Mouse (Mus musculus) gastrocnemius, postnatal 4 days (tissue): ENCODE measurements at regions not wholly inside any gene's neighbourhood (a gene's known extent, or its start where the extent isn't known, plus 50 kb on each side); places are given as distances from the start of the nearest gene placed in this dataset.

Experiments used
- DNase-seq, 2 experiments: peaks; one replicate each; pipeline ENCODE4 v3.0.0; 2021 to 2022; ENCODE audit warnings: low spot score in 2 of 2, mixed read lengths in 2 of 2

DNA sequence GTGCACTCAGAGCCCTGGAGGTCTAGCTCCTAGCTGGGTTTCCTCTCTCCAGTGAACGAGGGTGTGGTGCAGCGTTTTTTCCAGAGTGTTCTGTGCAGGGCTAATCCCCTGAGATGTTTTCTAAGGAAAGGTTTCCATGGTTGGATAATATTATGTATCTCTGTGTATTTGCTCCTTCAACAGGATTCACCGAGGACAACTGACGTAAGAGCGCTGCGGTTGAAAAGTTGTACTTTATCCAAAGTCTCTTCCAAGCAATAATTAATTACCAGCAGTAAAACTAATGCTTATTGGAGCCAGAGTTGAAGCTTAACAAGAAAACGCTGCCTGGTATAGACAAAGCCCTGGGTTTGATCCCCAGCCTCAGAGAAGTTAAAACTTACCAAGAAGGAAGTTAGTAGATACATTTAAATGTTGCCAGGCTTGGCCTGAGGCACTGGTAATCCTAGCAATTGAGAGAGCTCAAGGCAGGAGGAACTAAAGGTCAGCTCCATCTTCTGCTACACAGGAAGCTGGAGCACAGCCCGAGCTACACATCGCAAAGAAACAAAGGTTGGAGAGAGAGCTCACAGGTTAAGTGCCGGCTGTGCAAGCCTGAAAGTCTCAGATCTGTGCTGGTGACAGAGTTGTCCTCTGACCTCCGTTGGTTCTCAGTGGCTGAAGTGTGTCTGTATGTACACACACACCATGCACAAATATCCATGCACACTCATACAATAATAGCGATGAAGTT, 51.2 kb upstream of the Rap1b start:
- DNase-seq, result no peak

DNA sequence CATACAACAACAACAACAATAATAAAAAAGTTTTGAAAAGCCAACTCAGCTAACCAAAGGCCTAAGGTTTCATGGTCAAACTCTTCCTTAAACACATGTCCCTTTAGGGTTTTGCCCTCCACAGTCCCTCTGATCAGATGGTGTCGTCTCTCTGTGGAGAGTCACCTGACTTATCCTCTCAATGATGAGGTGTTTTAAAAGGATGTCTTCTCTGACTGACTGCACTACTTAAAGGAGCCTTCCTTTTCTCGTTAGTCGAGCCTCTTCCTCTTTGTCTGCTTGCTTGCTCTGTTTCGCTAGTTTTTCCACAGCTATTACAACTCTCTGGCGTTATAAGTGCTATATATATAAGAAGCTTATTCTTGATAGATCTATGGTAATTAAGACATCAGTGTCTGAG, 51.9 kb upstream of the Rap1b start:
- DNase-seq, result no peak

DNA sequence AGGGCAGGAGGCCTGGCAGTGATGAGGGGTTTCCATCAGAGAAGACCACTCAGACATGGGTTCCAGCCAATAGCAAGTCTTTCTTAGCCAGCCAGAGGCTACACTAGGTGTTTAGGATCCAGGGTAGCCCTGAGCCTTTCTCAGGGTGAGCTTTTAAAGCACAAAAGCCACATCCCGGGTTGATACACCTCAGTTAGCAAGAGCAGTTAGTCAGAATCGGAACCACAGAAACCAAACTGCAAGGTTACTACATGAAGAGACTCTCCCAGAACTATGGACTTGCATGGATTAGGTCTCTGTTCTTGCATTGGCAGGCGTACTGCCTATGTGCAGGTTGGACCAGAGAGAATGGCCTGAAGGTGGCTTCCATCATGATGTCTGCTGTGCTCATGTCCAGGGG, 52.6 kb upstream of the Rap1b start:
- no peak for DNase-seq

DNA sequence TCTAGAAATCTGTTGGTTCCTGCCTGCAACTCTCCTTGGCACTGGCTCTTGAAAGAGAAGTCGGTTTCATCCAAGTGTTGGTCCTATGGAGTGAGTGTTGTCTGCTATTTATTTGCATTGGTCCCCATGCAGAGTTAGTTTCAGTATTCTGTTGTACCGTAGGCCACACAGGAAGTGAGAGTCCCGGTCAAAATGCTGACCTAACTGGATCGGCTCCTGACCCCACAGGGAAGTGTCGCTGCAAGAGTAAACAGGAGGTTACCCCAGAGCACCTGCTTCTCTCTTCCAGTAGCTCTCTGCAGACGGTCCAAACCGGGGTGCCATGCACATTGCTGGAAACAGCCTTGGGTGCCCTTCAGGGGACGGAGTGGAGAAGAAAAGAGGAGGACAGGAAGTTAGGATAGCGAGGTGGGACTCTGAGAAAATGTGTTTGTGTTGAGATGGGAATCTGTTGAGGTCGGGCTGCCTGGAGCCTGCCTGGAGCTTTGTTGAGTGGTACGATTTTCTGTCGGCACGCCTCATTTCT, 53.6 kb upstream of the Rap1b start:
- no peak for DNase-seq

DNA sequence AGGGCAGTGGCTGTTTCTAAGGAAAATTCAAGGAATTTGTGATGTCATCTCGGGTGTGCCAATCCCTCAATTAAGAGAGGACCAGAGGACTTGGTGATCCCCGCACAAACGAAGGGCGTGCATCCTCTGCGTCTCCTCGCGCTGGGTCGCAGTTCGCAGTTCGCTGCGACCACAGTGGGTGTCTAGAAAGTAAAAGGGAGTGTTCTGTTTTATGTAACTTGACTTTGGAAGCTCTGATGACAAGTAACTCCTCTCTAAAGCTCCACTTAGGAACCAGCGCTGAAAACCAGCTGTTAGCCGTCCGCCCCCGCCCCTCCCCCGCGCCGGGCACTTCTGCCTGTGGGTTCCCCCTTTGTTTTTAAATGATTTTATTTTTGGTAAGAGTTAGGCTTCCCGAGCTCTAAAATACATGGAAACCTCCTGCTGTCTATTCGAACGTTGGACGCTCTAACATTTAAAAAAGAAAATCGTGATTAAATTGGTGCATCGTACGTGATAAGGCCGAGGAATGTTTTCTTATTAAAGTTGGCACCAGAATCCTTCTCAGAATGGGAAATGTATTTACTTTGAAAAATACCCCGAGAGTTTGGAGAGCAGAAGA, 59.9 kb upstream of the Rap1b start:
- DNase-seq, result peak in 1 of 2 experiments; percentile 56

DNA sequence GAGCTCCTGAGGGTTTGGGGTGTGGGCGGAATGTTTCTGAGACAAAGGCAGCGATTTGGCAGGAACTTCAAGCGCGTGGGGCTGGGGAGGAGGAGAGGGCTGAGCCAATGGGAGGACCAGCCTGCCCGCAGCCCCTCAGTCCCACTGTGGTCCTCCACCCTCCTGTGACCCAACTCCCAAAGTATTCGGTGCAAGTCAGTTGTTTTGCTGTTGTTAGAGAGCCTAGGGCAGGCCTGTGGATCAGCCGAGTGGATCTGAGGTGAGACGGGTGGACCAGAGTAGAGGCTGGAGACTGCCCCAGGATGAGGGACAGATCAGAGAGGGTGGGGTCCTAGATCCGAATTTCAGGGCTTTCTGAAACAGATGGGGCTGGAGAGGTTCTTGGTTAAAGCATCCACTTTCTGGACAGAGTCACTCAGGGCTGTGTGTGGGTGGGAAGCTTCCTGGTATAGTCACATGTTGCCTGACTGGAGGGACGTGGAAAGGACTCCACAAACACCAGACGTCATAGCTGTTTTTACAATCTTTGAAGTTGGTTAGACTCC, 60.5 kb upstream of the Rap1b start:
- DNase-seq, result peak; percentile 47 to 70

DNA sequence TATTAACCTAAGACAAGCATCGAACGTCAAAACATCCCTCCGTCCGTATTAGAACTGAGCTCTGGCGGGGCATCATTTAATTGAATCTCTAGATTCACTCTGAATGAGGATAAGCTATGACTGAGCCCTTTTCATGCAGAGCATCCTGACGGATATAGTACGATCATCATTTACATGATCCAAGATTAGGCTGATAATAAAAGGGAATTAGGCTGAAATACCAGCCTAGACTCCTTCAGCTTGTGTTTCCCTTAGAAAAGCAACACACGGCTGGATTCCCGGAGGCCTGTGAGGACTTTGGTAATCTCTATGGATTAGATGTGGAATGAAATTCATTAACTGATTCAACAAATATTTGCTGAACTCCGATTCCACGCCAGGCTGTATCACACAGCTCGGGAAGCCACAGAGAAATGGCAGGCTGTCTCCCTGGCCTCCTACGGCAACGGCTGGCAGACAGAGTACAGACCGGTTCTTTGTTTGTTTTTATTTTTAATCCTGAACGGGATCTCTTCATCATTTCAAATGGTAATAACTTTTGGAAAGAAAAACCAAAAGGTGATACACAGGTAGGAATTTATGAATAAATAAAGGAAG, 62.3 kb upstream of the Rap1b start:
- no peak for DNase-seq

DNA sequence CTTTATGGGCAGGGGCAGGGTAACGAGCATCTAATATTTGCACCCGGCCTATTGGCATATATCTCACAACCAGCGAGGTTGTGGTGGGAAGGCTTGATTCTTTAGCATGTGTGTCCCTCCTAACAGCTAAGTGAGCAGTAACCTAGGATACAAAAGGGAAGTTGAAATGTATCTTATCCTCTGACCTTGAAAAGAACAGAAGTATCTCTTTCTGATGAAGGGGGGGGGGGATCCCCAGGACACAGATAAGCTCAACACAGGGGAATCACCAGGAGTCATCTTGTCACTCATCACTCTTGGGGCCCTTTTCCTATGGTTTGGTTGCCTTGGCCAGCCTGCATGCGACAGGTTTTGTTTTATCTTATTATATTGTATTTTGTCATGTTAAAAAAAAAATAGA, 63.3 kb upstream of the Rap1b start:
- DNase-seq, result no peak

DNA sequence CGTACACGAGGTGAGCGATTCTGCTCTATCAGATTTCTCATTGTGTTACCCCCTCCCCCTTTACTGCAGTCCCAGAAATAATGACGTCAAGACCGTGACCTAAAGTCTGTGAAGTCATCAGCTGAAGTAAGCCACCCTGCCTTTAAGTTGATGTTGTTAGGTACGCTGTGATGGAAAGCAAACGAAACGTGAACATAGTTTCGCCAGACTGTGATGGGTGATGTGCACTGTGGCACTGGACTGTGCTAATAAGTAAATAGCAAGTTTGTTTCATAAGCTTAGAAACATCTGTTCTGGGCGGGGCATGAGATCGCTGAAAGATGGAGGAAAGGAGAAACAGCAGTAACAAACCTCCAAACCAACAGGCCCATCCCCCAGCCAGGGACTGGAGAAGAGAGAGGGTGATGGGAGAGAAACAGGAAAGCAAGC, 64.0 kb upstream of the Rap1b start:
- no peak for DNase-seq

DNA sequence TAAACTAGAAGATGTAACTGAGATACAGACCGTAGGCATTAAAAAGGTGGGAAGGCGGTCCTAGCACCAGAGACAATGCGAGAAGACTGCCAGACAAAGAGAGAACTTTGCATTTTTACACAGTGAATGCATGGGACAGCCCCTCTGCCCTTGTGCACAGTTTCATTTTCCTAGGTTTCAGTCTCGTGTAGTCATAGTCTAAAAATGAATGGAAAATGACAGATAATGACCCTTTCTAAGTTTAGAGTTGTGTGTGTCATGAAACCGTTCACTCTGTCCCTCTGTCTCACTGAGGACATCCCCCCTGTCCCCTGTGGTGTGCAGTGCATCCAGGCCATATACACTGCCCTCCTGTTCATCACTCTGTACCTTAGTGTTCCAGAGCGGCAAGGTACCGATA, 64.6 kb upstream of the Rap1b start:
- no peak for DNase-seq

DNA sequence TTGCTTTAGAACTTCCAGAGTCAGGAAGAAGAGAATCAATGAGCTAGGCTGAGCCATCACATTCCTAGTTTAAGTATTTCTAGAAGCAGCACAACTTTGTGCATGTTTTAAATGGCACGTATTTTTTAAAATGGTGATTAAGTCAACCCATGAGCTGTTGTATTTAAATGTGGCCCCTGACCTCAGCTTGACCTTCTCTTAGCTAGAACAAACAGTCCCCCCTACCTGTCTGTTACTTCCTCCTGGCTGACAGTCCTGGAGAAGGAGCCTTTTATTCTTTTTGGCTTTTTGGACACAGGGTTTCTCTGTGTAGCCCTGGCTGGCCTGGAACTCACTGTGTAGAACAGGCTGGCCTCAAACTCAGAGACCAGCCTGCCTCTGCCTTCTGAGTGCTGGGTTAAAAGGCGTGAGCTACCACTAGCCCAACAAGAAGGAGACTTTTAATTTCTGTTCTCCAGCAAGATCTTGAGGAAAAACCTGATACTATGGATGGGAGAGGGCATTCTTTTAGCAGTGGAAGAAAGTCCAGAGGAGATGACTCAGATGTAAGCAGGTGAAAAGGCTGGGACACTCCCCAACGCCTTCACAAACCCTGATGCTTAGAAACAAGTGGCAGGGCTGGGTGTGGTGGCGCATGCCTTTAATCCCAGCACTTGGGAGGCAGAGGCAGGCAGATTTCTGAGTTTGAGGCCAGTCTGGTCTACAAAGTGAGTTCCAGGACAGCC, 69.3 kb upstream of the Rap1b start:
- no peak for DNase-seq

DNA sequence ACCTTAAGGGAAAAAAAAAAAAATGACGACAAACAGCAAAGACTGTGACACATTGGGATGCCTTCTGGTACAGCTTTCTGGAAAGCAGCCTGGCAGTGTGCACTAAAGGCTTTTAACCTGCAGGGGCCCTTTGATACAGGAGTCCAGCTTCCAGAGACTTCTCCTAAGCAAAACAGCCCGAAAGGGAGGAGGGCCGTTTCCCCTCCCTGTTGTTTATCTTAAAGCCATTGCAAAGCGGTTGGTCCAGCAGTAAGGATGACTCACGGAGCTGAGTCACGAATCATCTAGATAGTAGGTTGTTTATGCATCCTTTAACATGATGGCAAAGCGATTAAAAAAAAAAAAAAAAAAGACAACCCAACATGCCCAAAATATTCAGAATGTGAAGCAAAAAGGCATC, 70.4 kb upstream of the Rap1b start:
- DNase-seq, result no peak

DNA sequence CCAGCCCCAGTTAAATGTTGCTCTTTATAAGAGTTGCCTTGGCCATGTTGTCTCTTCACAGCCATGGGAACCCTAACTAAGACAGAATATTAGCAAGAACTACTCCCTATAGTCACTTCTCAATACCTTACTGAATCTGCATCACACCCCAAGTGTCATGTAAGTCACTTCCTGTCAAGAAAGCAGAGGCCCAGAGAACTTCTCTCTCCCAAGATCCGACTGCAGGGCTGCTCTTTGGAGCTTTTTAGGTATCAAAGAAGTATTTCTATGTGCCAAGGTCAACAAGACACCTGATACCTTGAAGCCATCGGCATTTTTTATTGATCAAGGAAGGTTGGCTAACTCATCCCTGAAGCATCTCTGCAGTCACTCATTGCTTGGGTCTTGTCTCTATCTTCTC, 72.0 kb upstream of the Rap1b start:
- no peak for DNase-seq

DNA sequence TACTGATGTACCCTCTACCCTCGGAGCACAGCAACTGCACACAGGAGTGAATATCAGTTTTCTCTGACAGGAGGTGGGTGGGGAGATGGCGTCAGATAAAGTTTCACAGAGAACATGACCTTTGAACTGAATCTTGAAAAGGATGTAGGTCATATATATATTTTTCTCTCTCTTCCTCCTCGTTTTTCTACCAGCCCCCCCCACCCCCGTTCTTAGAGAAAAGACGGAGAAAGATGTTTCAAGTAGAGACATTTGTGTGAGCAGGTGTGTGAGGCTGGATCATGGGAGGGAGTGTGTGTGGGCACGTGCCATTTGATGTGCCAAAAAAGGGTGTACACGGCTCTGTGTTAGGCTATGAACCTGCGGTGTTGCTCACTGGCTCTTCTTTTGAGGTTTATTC, 72.8 kb upstream of the Rap1b start:
- no peak for DNase-seq

DNA sequence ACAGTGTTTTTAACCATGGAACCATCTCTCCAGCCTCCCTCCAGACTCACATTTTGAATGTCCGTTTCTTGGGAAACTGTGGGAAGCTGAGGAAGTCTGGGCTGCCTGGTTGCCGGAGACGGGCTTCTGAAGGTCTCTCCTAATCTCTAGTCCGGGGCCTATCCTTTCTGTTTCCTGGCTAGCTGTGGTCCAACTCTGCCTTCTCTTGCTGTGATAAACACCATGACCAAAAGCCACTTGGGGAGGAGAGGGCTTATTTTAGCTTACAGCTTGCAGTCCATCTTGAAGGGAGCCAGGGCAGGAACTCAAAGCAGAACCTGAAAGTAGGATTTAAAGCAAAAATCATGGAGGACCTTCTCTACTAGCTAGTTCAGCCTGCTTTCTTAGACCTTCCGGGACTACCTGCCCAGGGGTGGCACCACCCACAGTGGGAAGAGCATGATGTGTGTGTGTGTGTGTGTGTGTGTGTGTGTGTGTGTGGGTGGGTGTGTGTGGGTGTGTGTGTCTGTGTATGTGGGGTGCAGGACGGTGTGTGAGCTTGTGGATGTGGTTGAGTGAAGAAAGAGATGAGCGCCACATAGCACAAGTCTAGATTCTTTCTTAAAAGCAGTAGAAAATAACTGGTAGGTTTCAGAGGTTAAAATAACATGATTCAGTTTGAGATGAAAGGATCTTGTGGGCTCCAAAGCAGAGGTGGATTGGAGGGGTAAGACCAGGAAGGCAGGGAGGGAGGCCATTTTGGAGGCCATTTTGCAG, 73.5 kb upstream of the Rap1b start:
- no peak for DNase-seq

DNA sequence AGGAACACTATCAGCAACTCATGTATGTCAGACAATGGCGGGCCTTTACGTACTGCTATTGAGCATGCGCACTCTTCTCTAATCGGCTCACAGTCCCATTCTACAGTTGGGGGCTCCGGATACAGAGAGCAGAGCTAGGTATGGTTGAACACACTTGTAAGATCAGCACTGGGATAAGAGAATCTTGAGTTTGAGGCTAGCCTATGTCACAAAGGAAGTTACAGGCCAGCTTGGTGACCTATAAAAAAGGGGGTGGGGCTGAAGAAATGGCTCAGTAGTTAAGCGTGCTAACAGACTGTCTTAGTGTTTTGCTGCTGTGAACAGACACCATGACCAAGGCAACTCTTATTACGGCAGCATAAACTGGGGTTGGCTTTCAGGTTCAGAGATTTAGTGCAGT, 79.4 kb upstream of the Rap1b start:
- no peak for DNase-seq

DNA sequence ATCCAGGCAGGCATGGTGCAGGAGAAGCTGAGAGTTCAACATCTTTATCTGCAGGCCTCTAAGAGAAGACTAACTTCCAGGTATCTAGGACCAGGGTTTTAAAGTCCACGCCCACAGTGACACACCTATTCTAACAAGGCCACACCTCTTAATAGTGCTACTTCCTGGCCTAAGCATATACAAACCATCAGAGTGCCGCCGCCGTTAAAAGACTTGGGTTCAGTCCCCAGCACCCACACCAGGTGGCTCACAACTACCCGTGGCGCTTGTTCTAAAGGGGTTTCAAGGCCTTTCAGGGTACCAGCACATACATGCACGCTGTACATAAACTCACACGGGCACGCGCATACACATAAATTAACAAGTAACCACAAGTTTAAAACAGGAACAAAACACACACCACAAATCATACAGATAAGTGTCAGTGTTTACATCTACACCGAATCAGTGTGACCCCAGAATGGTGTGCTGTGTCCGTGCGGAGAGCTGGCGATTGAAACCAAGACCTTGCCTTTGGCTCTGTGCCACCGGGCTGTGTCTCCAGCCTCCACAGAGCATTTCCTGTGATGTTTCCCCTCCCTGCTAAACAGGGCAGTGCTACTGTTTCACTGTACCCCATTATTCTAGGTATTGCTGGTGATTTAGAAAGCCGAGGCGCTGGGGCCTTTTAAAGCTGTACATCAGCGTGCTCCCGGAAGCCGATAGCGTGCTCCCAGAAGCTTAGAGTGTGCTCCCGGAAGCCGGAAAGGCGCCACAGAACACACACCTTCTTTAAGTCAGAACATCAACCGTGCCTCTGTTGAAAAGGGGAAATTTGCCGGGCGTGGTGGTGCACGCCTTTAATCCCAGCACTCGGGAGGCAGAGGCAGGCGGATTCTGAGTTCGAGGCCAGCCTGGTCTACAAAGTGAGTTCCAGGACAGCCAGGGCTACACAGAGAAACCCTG, 80.0 kb upstream of the Rap1b start:
- DNase-seq, result no peak

DNA sequence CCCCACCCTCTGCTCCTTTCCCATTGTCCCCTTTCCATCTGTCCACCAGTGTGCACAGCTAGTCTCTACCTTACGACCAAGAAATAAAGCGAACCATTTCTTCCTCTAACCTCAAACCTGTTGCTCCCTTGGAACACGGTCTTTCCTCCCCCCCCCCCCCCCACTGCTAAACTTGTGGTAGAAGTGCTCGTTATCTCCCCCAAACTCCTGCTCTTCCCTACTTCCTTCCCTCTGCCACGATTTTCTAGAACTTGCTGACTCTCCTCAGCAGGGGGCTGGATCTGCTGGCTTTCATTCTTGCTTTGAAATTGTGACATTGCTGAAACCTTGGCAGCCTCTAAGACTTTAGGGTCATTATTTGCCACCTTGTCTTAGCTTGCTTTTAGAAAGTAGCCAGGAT, 83.2 kb upstream of the Rap1b start:
- no peak for DNase-seq

DNA sequence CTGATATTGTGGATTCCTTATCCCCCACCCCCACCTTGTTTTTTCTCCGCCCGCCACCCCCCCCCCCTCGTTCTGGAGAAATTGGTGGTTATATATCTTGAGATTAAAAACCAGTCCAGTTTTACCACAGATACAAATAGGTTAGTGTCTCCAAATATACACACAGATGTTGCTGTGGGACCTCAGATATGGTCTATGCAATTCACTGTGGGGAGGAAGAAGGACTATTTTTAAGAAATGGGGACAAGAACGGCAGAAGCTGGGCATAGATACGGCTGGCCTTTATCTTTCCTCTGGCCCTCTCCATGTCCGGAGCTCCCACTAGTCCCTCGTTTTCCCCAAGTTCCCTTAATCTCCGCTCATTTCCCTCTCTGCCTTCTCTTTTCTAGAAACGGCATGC, 89.0 kb upstream of the Rap1b start:
- no peak for DNase-seq

DNA sequence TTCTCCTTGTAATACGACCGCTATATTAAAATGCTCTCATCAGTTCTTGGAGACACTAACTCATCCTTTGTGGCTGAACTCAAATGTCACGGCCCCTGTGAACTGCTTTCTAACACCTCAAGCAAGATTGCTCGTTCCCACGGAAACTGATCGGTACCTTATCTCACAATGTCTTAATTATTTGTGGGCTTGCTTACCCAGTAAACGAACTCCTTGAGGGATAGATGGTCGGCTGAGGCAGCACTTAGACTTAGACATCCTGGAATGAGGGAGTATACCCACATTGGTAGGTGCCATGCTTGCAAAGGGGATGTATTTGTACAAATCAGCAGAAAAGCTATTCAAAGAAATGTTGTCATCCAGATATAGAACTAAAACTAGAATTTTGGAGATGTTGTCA, 92.9 kb upstream of the Rap1b start:
- DNase-seq, result no peak
